Mouse (Mus musculus) kidney, postnatal 0 days (tissue): ENCODE results near the gene Gorasp1. TPM values are rescaled to one million over a fixed set of nuclear protein-coding genes. Genes with fewer than 3 reads are reported as not detected.

Experiments used
- ATAC-seq: fragments of 200-750 bp; cut with Nextera tagmentation; replicated peaks from 2 replicates; pipeline ENCODE4 v1.8.0; 2017; ENCODE audit warnings: low read depth, moderate number of reproducible peaks, moderate TSS enrichment, moderate library complexity; ENCODE audit not compliant: low FRiP score
- DNase-seq: peaks from one replicate; pipeline ENCODE4 v3.0.0-alpha.2; 2016; ENCODE audit warnings: low spot score
- H3K27ac ChIP-seq: fragments of 300-500 bp; sonication (generic); 2 replicates; pipeline ENCODE4 v1.5.1; 2014; ENCODE audit warnings: mild to moderate bottlenecking
- H3K27me3 ChIP-seq: fragments of 300-500 bp; sonication (generic); 2 replicates; pipeline ENCODE4 v1.6.1; 2014; ENCODE audit warnings: low read length, mixed read lengths; ENCODE audit not compliant: insufficient read depth
- H3K36me3 ChIP-seq: fragments of 300-500 bp; sonication (generic); 2 replicates; pipeline ENCODE4 v1.6.1; 2014; ENCODE audit warnings: low read length, mixed read lengths; ENCODE audit not compliant: insufficient read depth
- H3K4me1 ChIP-seq: fragments of 300-500 bp; sonication (generic); replicated peaks from 2 replicates; pipeline ENCODE4 v1.6.1; 2014; ENCODE audit warnings: antibody characterized with exemption, low read length, mixed read lengths; ENCODE audit not compliant: insufficient read depth
- H3K4me2 ChIP-seq: fragments of 300-500 bp; sonication (generic); 2 replicates; pipeline ENCODE4 v1.6.1; 2014; ENCODE audit warnings: mild to moderate bottlenecking, low read length, moderate library complexity, mixed read lengths
- H3K4me3 ChIP-seq: fragments of 300-500 bp; sonication (generic); replicated peaks from 2 replicates; pipeline ENCODE4 v1.5.1; 2014; ENCODE audit warnings: low read depth, low read length
- H3K9ac ChIP-seq: fragments of 300-500 bp; sonication (generic); 2 replicates; pipeline ENCODE4 v1.6.1; 2014; ENCODE audit warnings: low read depth, low read length
- H3K9me3 ChIP-seq: fragments of 300-500 bp; sonication (generic); replicated peaks from 2 replicates; pipeline ENCODE4 v1.6.1; 2016; ENCODE audit warnings: low read length, inconsistent platforms, mixed read lengths
- CTCF ChIP-seq: IDR thresholded peaks from 2 replicates; pipeline ENCODE4 v1.5.1; 2016; ENCODE audit warnings: antibody characterized with exemption, low read depth, mild to moderate bottlenecking, moderate library complexity
- WGBS: fragments of 180-500 bp; shearing (Covaris S2); extraction: QIAGEN DNeasy Blood & Tissue Kit; methylation state at CpG from one replicate; pipeline ENCODE4 v1.1.7; 2014; 5-methylcytosine and 5-hydroxymethylcytosine counted together
- polyA plus RNA-seq: library from polyadenylated mRNA; unstranded; fragments of >200 nt; fragmentation: Nextera tagmentation; extraction: Ambion mirVana; gene quantifications from 2 replicates; pipeline ENCODE4 v1.2.1, GENCODE M21; 2015

Gene Gorasp1
- polyA plus RNA-seq, 1 experiment from 2014 or later, result 19.1 TPM

DNA sequence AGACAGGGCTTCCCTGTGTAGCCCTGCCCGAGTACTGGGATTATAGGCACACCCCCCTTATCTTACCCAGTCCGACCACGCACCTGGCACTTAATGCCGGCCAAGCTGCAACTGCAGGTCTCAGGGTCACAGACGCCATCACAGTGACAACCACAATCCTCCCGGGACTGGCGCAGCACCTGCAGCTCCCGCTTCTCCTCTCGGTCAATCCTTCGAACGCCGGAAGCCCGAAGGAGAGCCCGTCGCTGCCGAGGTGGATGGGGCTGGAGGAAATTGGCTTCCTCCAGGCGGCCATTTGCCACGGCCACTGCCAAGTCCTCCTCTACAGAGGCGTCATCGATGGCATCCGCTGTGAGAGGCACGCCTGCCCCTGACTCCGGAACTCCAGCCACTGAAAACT lies 35.9 kb upstream of the Gorasp1 start:
- H3K27ac ChIP-seq, result no peak overlapping the region
- H3K4me3 ChIP-seq, result no peak overlapping the region
- WGBS, result 92% methylated on average over 23 of the region's 23 CpGs
- no peak for DNase-seq
- H3K9ac ChIP-seq, result no peak overlapping the region
- no peaks in the 10 kb centered on the region for H3K27me3 ChIP-seq
- ATAC-seq, result no peak
- TF ChIP-seq CTCF, result no peak
- peaks cover 24% of the 10 kb centered on the region for H3K4me1 ChIP-seq
- H3K4me2 ChIP-seq, result no peak overlapping the region
- peaks cover 34% of the 10 kb centered on the region for H3K36me3 ChIP-seq
- H3K9me3 ChIP-seq, result no peaks in the 10 kb centered on the region

- WGBS, result 81% methylated on average over 12 of the region's 12 CpGs
- H3K27me3 ChIP-seq, result no peaks in the 10 kb centered on the region
- no peaks in the 10 kb centered on the region for H3K9me3 ChIP-seq
- no peak overlapping the region for H3K9ac ChIP-seq
- ATAC-seq (no peak), DNase-seq (no peak)
- no peak overlapping the region for H3K27ac ChIP-seq
- H3K4me3 ChIP-seq, result no peak overlapping the region
- no peak overlapping the region for H3K4me2 ChIP-seq
- peaks cover 34% of the 10 kb centered on the region for H3K36me3 ChIP-seq
- peaks cover 17% of the 10 kb centered on the region for H3K4me1 ChIP-seq
- TF ChIP-seq CTCF, result no peak
These were observed 35.2 kb upstream of the Gorasp1 start for GRCm38 (mm10) chr9:119972582-119972981.

GRCm38 (mm10) chr9:119972166-119972565 lies 34.8 kb upstream of the Gorasp1 start:
- Histone ChIP-seq H3K27ac (no peak overlapping the region), H3K9ac (no peak overlapping the region)
- no peak for TF ChIP-seq CTCF

DNA sequence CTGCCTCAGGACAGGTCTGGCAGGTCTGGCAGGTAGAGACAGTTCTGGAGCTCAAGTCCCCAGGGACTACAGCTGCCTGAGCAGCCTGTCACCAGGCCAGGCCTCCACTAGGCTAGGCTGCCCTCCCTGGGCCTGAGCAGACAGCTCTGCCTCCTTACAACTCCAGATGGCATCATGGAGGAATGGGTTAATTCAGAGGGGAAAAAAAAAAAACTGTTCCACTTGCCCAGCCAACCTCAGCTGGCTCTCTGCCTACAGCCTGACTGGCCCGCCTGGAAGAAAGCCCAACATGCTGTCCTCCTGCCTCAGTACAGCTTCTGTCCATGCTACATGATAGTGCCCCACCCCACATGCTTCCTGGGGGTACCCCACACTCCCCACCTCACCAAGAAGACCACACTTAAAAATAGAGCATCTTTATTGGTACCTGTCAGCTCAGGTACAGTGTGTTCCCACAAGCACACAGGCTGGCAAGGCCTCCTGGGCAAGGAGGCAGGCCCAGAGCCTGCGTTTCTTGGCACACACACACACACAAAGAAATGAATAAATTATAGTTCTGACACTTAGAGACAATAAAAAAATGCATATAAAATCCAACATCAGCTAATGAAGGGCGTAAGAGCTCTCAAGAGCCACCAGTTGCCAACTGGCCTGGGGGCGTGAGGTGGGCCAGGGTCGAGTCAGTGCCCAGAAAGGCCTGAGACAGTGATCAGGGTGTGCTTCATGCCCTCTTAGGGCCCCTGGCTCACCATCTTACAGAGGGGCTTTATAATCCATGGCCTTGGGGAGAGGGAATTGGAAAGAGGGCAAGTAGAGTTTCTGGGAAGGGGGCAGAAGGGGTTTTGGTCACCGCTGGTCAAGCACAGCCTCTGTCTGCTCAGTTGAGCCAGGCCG lies 33.6 kb upstream of the Gorasp1 start:
- H3K36me3 ChIP-seq, result peaks cover 34% of the 10 kb centered on the region
- ATAC-seq, result peak; percentile 7; the same call in 1 of the 2 replicates
- 66% methylated on average over 7 of the region's 7 CpGs for WGBS
- H3K27me3 ChIP-seq, result no peaks in the 10 kb centered on the region
- H3K9me3 ChIP-seq, result no peaks in the 10 kb centered on the region
- H3K4me3 ChIP-seq, result no peak overlapping the region
- no peak overlapping the region for H3K4me2 ChIP-seq
- TF ChIP-seq CTCF, result no peak
- no peak for DNase-seq
- no peak overlapping the region for H3K9ac ChIP-seq
- H3K4me1 ChIP-seq, result peaks cover 5% of the 10 kb centered on the region; the same call in 1 of the 2 replicates
- H3K27ac ChIP-seq, result peak overlapping the region; percentile 54; the same call in 1 of the 2 replicates

More at GRCm38 (mm10) chr9:119972166-119972565, 34.8 kb upstream of the Gorasp1 start:
- 93% methylated on average over 10 of the region's 10 CpGs for WGBS
- no peak overlapping the region for H3K4me3 ChIP-seq
- no peak overlapping the region for H3K4me2 ChIP-seq
- peaks cover 34% of the 10 kb centered on the region for H3K36me3 ChIP-seq
- no peaks in the 10 kb centered on the region for H3K27me3 ChIP-seq
- peaks cover 13% of the 10 kb centered on the region for H3K4me1 ChIP-seq
- H3K9me3 ChIP-seq, result no peaks in the 10 kb centered on the region
- DNase-seq (no peak), ATAC-seq (no peak)

GRCm38 (mm10) chr9:119970221-119970620 lies 32.9 kb upstream of the Gorasp1 start:
- H3K27me3 ChIP-seq, result no peaks in the 10 kb centered on the region
- ATAC-seq, result 0 out of 2 replicates have a peak, but pooled peaks have one; percentile 12
- no peaks in the 10 kb centered on the region for H3K9me3 ChIP-seq
- peaks cover 34% of the 10 kb centered on the region for H3K36me3 ChIP-seq
- peak; percentile 39 for DNase-seq
- TF ChIP-seq CTCF, result peak; percentile 70
- no peak overlapping the region for H3K9ac ChIP-seq
- WGBS, result 33% methylated on average over 6 of the region's 6 CpGs
- no peak overlapping the region for H3K27ac ChIP-seq
- no peak overlapping the region for H3K4me3 ChIP-seq
- H3K4me1 ChIP-seq, result peaks cover 5% of the 10 kb centered on the region; the same call in 1 of the 2 replicates
- no peak overlapping the region for H3K4me2 ChIP-seq

DNA sequence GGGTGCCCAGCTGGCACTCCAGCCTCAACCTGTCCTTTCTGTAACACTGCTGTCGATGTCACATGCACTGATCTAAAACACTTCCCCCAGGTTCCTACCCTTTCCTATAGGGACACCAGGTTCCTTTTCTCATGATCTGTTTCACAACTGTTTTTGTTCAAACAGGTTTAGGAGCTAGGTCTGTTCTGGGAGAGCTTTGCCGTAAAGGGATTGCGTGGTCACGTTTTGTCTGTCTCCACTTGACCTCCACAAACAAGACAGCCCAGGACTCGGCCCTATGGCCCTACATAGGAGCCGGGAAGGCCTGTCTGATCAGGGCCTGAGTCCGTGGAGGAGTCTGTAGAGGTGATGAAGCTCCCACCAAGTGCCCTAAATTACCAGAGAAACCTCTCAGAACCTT lies 32.4 kb upstream of the Gorasp1 start:
- Histone ChIP-seq H3K9me3 (no peaks in the 10 kb centered on the region), H3K27me3 (no peaks in the 10 kb centered on the region), H3K36me3 (peaks cover 34% of the 10 kb centered on the region), H3K4me2 (no peak overlapping the region), H3K4me3 (no peak overlapping the region), H3K9ac (no peak overlapping the region), H3K27ac (no peak overlapping the region), H3K4me1 (peaks cover 5% of the 10 kb centered on the region; the same call in 1 of the 2 replicates)
- DNase-seq, result no peak
- TF ChIP-seq CTCF, result no peak
- 71% methylated on average over 7 of the region's 7 CpGs for WGBS
- no peak for ATAC-seq
